Mouse (Mus musculus) fibroblast of lung, adult 2 months (primary cell): ENCODE data around the gene Cyp2c50.
"Not testable (repeated sequence)": the region's sequence is repeated elsewhere in the genome, so short reads cannot be mapped to it uniquely, and the experiment has no call there.

Source experiments
- DNase-seq: peaks from one replicate; pipeline ENCODE4 v3.0.0-alpha.2; 2011; ENCODE audit warnings: low read depth

Cyp2c50 gene

DNA sequence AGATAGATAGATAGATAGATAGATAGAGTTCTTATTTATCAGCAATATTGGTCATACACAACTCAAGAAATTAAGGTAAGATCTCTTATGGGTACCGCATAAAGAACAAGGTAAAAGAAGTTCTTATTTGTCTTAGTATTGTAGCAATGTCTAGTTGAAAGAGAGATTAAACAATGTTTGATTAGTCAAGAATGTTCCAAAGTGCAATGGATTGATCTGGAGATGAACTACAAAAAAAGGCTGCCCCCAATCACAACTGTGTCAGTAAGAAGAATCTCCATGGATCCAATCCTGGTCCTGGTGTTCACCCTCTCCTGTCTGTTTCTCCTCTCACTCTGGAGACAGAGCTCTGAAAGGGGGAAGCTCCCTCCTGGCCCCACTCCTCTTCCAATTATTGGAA, at the start of gene Cyp2c50:
Gene Cyp2c50 (plus strand): TSS at position 268 of the 400 bp plus-strand sequence.
- DNase-seq = not testable (repeated sequence)

DNA sequence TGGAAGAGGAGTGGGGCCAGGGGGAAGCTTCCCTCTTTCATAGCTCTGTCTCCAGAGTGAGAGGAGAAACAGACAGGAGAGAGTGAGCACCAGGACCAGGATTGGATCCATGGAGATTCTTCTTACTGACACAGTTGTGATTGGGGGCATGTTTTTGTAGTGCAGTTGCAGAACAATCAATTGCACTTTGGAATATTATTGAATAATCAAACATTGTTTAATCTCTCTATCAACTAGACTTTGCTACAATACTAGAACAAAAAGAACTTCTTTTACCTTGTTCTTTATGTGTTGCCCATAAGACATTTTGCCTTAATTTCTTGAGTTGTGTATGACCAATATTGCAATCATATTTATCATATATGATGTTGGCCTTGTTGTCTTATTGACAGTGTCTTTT, 15.8 kb upstream of the Cyp2c50 start, which contains the start of gene Cyp2c54:
Gene Cyp2c54 (minus strand): TSS at position 127 of the 400 bp plus-strand sequence.
- no peak for DNase-seq

DNA sequence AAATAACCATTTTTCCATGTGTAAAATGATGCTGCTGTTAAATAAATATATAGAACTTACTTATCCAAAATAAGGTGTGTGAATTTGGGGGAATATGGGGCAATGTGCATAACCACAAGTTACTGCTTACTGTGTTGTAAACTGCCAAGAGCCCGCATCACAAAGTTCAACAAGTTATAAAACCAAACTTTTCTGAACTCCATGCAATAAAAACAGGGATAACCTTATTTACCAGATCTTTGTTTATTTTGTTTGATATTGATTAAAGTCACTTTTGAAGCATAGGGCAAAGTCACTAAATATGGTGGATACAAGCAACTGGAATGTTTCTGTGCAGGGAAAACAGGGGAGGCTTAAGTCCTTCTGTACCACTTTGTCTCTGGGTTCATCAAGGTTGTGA, 1.1 kb upstream of the Cyp2c50 start:
- no peak for DNase-seq

DNA sequence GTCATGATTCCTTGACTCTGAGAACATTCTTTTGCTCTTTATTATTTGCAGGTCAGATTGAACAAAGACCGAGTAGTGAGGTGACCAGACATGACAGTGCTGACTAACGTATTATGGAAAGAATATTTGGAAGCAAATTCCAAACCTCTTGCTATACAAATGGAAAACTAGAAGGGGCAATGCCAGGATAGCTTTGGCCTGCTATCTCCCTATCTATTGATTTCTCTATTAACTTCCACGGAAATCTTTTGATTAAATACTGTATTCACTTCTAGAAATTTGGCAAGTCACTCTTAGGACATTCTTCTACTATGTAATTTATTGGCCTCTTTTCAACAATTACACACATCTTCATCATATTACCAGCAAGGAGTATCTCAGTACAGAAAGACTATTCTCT, 1.6 kb downstream of the Cyp2c50 start:
- DNase-seq = no peak

DNA sequence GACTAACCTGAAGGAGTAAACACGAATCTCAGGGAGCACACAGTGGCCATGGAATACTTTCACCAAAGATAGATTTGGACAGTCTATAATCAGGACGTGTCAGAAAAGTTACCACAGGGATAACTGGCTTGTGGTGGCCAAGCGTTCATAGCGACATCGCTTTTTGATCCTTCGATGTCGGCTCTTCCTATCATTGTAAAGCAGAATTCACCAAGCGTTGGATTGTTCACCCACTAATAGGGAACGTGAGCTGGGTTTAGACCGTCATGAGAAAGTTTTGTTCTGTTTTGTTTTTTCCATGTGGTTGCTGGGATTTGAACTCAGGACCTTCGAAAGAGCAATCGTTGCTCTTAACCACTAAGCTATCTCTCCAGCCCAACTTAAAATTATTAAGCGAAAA, 30.1 kb downstream of the Cyp2c50 start:
- not testable (repeated sequence) for DNase-seq

DNA sequence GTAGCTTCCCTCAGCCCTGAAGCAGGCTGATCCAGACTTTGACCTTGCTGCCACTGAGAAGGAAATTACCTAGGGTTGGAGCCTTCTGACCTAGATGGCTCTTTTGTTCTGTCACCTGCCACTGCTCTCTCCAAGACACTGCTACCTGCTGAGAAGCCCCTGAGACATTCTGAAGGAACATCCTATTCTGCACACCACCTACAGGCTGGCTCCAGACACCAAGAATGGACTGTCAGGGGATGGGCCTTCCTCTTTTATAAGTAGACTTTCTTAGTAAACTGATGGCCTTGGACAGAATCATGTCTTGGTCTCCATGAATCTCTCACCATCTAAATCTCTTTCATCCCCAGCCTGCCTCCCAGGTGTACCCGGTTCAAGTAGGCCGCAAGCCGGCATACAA, 35.7 kb downstream of the Cyp2c50 start:
- not testable (repeated sequence) for DNase-seq

DNA sequence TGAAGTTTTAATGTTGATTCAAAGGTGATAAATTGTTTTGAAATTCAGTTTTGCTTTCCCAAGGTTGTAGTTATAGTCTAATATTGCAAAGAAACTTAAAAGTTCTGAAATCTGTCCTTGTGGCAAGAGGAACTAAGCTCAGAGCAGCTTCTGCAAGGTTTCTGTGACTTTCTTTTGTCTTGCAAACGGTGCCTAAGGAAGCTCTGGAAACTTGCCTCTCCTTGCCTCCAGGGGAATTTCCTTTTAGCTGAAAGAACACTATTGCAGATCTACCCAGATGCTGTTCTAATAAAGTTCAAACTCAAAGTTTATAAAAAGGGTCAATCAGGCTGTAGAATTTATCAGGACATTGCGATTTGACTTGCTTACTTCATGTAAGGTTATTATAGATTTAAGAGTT, 37.5 kb downstream of the Cyp2c50 start:
- DNase-seq = not testable (repeated sequence)
